Mouse (Mus musculus): Measurements from ENCODE around the gene Ltb. TPM values are rescaled to one million over a fixed set of nuclear protein-coding genes. Genes with fewer than 3 reads are reported as not detected.
A peak's percentile ranks its signal among the peaks of the same experiment; 100 is the strongest.

Gene Ltb
- polyA plus RNA-seq, 1 experiment from 2014 or later = 0.29 TPM

GRCm38 (mm10) chr17:35187959-35188610 lies 6.2 kb upstream of the Ltb start, which contains the start of gene Lst1:
Gene Lst1 (minus strand): TSS chr17:35188439.
- H3K9ac ChIP-seq = no peak within 1 kb of the TSS
- H3K9me3 ChIP-seq (ENCODE audit: control insufficient read depth, low read length) = no peaks in the 10 kb centered on the region
- no peaks in the 10 kb centered on the region for H3K36me3 ChIP-seq (replicated peaks; ENCODE audit: control insufficient read depth, insufficient read depth)
- DNase-seq (ENCODE audit: low spot score) (no peak), ATAC-seq (ENCODE audit: low FRiP score) (no peak)
- H3K4me3 ChIP-seq (replicated peaks; ENCODE audit: low read length) = no peak within 1 kb of the TSS
- H3K27me3 ChIP-seq (ENCODE audit: control insufficient read depth, insufficient read depth, low read length) = no peaks in the 10 kb centered on the region
- H3K27ac ChIP-seq = no peak within 1 kb of the TSS
- H3K4me2 ChIP-seq (replicated peaks) = no peak within 1 kb of the TSS
- WGBS = 76% methylated on average over 7 of the region's 7 CpGs
- H3K4me1 ChIP-seq (replicated peaks; ENCODE audit: control insufficient read depth, insufficient read depth, low read length) = peaks cover 11% of the 10 kb centered on the region; the same call in 1 of the 2 replicates

- 61% methylated on average over 1 of the region's 1 CpGs for WGBS
- DNase-seq (ENCODE audit: low spot score) (no peak), ATAC-seq (ENCODE audit: low FRiP score) (no peak)
- Histone ChIP-seq H3K4me3 (replicated peaks; ENCODE audit: low read length) (no peak overlapping the region), H3K4me2 (replicated peaks) (no peak overlapping the region), H3K4me1 (replicated peaks; ENCODE audit: control insufficient read depth, insufficient read depth, low read length) (peaks cover 11% of the 10 kb centered on the region; the same call in 1 of the 2 replicates), H3K27ac (no peak overlapping the region), H3K9me3 (ENCODE audit: control insufficient read depth, low read length) (no peaks in the 10 kb centered on the region), H3K36me3 (replicated peaks; ENCODE audit: control insufficient read depth, insufficient read depth) (no peaks in the 10 kb centered on the region), H3K9ac (no peak overlapping the region), H3K27me3 (ENCODE audit: control insufficient read depth, insufficient read depth, low read length) (no peaks in the 10 kb centered on the region; the same call in 1 of the 2 replicates)
These were observed 5.1 kb upstream of the Ltb start for GRCm38 (mm10) chr17:35189186-35189585.

DNA sequence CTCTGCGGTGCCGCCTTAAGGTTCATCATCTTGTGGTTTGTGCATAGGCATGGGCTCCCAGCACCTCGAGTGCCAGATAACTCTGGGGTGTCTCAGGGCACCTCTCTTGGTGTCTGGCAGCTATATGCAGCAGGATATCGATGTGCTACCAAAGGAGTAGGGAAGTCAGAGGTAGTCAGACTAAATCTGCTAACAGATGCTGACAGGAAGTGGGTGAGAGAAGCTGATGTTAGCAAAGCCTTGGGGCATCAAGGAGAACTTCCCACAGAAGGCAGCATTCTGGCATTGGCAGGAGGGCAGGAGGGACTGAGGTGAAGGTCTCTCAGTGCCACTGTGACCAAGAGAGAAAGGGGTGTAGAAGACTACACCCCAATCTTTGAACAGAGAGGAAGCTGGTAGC lies 4.1 kb upstream of the Ltb start:
- H3K9ac ChIP-seq = no peak overlapping the region
- ATAC-seq (ENCODE audit: low FRiP score) = no peak
- peaks cover 11% of the 10 kb centered on the region; the same call in 1 of the 2 replicates for H3K4me1 ChIP-seq (replicated peaks; ENCODE audit: control insufficient read depth, insufficient read depth, low read length)
- no peaks in the 10 kb centered on the region for H3K9me3 ChIP-seq (ENCODE audit: control insufficient read depth, low read length)
- DNase-seq (ENCODE audit: low spot score) = no peak
- no peak overlapping the region for H3K27ac ChIP-seq
- H3K36me3 ChIP-seq (replicated peaks; ENCODE audit: control insufficient read depth, insufficient read depth) = no peaks in the 10 kb centered on the region
- no peak overlapping the region for H3K4me2 ChIP-seq (replicated peaks)
- H3K4me3 ChIP-seq (replicated peaks; ENCODE audit: low read length) = no peak overlapping the region
- WGBS = 80% methylated on average over 4 of the region's 4 CpGs
- H3K27me3 ChIP-seq (ENCODE audit: control insufficient read depth, insufficient read depth, low read length) = peaks cover 6% of the 10 kb centered on the region

DNA sequence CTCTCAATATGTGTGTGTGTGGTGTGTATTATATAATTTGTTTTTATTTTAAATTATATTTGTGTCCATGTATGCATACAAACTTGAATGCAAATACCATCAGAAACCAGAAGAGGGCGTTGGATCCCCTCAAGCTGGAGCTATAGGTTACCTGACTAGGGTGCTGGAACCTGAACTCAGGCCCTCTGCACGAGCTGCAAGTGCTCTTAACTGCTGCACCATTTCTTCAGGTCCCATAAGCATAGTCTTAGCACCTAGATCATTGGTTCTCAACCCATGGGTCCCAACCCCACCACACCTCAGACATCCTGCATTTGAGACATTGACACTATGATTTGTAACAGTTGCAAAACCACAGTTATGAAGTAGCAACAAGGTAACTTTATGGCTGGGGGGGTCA lies 2.5 kb upstream of the Ltb start:
- Histone ChIP-seq H3K27ac (no peak overlapping the region), H3K36me3 (replicated peaks; ENCODE audit: control insufficient read depth, insufficient read depth) (no peaks in the 10 kb centered on the region), H3K9me3 (ENCODE audit: control insufficient read depth, low read length) (no peaks in the 10 kb centered on the region), H3K4me2 (replicated peaks) (no peak overlapping the region), H3K4me1 (replicated peaks; ENCODE audit: control insufficient read depth, insufficient read depth, low read length) (peaks cover 10% of the 10 kb centered on the region; the same call in 1 of the 2 replicates), H3K27me3 (ENCODE audit: control insufficient read depth, insufficient read depth, low read length) (peaks cover 22% of the 10 kb centered on the region), H3K4me3 (replicated peaks; ENCODE audit: low read length) (no peak overlapping the region), H3K9ac (no peak overlapping the region)
- no peak for ATAC-seq (ENCODE audit: low FRiP score)
- WGBS = 61% methylated on average over 2 of the region's 2 CpGs
- no peak for DNase-seq (ENCODE audit: low spot score)

DNA sequence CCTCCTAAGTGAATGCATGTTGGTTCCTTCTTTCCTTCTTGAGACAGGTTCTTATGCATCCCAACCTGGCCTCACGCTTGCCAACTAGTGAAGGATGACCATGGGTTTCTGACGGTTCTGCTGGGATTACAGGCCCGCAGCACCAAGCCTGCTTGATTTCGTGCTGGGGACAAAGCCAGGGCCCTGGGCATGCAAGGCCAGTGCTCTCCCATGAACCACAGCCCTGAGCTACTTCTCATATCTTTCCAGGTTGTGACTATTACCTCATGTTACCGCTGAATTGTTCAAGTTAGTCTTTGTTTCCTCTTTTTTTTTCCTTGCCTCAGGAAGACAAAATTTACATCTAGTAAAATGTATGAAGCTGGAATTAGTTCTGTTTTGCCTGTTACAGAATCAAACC lies 1.3 kb upstream of the Ltb start:
- ATAC-seq (ENCODE audit: low FRiP score) = no peak
- 87% methylated on average over 5 of the region's 5 CpGs for WGBS
- H3K4me2 ChIP-seq (replicated peaks) = no peak overlapping the region
- peaks cover 9% of the 10 kb centered on the region; the same call in 1 of the 2 replicates for H3K4me1 ChIP-seq (replicated peaks; ENCODE audit: control insufficient read depth, insufficient read depth, low read length)
- no peak for DNase-seq (ENCODE audit: low spot score)
- peaks cover 27% of the 10 kb centered on the region for H3K27me3 ChIP-seq (ENCODE audit: control insufficient read depth, insufficient read depth, low read length)
- no peaks in the 10 kb centered on the region for H3K36me3 ChIP-seq (replicated peaks; ENCODE audit: control insufficient read depth, insufficient read depth)
- H3K27ac ChIP-seq = no peak overlapping the region
- H3K4me3 ChIP-seq (replicated peaks; ENCODE audit: low read length) = no peak overlapping the region
- no peaks in the 10 kb centered on the region for H3K9me3 ChIP-seq (ENCODE audit: control insufficient read depth, low read length)
- H3K9ac ChIP-seq = no peak overlapping the region

- 45% methylated on average over 19 of the region's 19 CpGs for WGBS
- DNase-seq (ENCODE audit: low spot score) = no peak
- Histone ChIP-seq H3K27ac (no peak overlapping the region), H3K36me3 (replicated peaks; ENCODE audit: control insufficient read depth, insufficient read depth) (no peaks in the 10 kb centered on the region), H3K9me3 (ENCODE audit: control insufficient read depth, low read length) (no peaks in the 10 kb centered on the region), H3K4me2 (replicated peaks) (peak overlapping the region; percentile 63), H3K4me1 (replicated peaks; ENCODE audit: control insufficient read depth, insufficient read depth, low read length) (peaks cover 9% of the 10 kb centered on the region; the same call in 1 of the 2 replicates), H3K9ac (peak overlapping the region; percentile 36; the same call in 1 of the 2 replicates), H3K27me3 (ENCODE audit: control insufficient read depth, insufficient read depth, low read length) (peaks cover 27% of the 10 kb centered on the region), H3K4me3 (replicated peaks; ENCODE audit: low read length) (peak overlapping the region; percentile 33; the same call in 1 of the 2 replicates)
- peak; percentile 48; the same call in 1 of the 2 replicates for ATAC-seq (ENCODE audit: low FRiP score)
These were observed 798 bp downstream of the Ltb start for GRCm38 (mm10) chr17:35194844-35195630.

DNA sequence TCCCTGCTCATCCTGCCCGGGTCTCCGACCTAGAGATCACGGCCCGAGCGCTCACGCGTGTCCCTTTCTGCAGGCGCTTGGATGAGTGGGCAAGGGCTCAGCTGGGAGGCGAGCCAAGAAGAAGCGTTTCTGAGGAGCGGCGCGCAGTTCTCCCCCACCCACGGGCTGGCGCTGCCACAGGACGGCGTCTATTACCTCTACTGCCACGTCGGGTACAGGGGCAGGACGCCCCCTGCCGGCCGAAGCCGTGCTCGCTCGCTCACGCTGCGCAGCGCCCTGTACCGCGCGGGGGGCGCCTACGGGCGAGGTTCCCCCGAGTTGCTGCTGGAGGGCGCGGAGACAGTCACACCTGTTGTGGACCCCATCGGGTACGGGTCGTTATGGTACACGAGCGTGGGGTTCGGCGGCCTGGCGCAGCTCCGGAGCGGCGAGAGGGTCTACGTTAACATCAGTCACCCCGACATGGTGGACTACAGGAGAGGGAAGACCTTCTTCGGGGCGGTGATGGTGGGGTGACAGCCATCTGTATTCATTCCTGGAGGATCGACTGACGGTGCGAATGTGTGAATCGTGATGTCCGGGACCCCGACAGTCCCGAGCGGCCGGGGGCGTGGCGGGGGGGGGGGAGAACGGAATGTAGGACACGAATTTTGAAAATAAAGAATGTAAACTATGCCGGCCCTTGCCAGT lies 1.5 kb downstream of the Ltb start:
- ATAC-seq (ENCODE audit: low FRiP score) = peak; percentile 68; the same call in 1 of the 2 replicates
- peaks cover 27% of the 10 kb centered on the region for H3K27me3 ChIP-seq (ENCODE audit: control insufficient read depth, insufficient read depth, low read length)
- DNase-seq (ENCODE audit: low spot score) = peak; percentile 72
- peaks cover 9% of the 10 kb centered on the region; the same call in 1 of the 2 replicates for H3K4me1 ChIP-seq (replicated peaks; ENCODE audit: control insufficient read depth, insufficient read depth, low read length)
- peak overlapping the region; percentile 33 for H3K4me3 ChIP-seq (replicated peaks; ENCODE audit: low read length)
- H3K9ac ChIP-seq = peak overlapping the region; percentile 36; the same call in 1 of the 2 replicates
- H3K36me3 ChIP-seq (replicated peaks; ENCODE audit: control insufficient read depth, insufficient read depth) = no peaks in the 10 kb centered on the region
- H3K4me2 ChIP-seq (replicated peaks) = peak overlapping the region; percentile 63
- no peaks in the 10 kb centered on the region for H3K9me3 ChIP-seq (ENCODE audit: control insufficient read depth, low read length)
- H3K27ac ChIP-seq = no peak overlapping the region
- 3% methylated on average over 66 of the region's 66 CpGs for whole genome bisulfite sequencing

DNA sequence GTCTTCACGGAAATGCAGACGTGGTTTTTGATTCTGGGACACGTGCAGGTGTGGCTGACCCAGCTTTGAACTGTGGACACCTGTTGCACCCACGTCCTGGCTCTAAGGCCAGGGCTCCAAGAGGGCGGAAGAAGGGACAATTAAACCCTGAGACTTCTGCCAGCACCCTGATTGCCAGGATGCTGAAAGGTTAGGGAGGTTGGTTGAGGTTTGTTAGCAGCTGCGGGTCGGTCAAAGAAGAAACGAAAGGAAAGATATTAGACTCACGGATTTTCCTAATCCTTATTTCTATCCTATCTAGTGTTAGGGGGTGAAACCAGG lies 2.0 kb downstream of the Ltb start:
- Histone ChIP-seq H3K36me3 (replicated peaks; ENCODE audit: control insufficient read depth, insufficient read depth) (no peaks in the 10 kb centered on the region), H3K9ac (0 out of 2 replicates have a peak overlapping the region, but pooled peaks have one; percentile 36), H3K27me3 (ENCODE audit: control insufficient read depth, insufficient read depth, low read length) (peaks cover 27% of the 10 kb centered on the region), H3K4me2 (replicated peaks) (peak overlapping the region; percentile 63), H3K27ac (no peak overlapping the region), H3K4me3 (replicated peaks; ENCODE audit: low read length) (peak overlapping the region; percentile 33), H3K4me1 (replicated peaks; ENCODE audit: control insufficient read depth, insufficient read depth, low read length) (peaks cover 9% of the 10 kb centered on the region; the same call in 1 of the 2 replicates), H3K9me3 (ENCODE audit: control insufficient read depth, low read length) (no peaks in the 10 kb centered on the region)
- 36% methylated on average over 9 of the region's 9 CpGs for WGBS
- ATAC-seq (ENCODE audit: low FRiP score) = no peak
- DNase-seq (ENCODE audit: low spot score) = no peak

DNA sequence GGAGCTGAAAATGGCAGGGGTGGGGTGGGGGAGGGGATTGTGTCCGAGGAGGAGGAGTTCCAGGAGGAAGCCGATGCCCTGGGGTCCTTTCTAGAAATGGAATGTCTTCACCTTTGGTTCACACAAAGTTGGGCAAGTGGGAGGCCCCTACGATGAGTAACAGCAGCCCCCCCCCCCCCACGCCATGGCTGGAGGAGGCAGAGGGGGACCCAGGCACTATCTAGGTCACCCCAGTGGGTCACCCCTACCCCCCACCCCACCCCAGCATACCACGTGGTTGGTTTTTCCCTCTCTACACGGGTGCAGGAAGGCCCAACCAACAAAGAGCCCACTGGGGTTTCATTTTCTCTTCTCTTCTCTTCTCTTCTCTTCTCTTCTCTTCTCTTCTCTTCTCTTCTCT lies 2.9 kb downstream of the Ltb start:
- H3K4me1 ChIP-seq (replicated peaks; ENCODE audit: control insufficient read depth, insufficient read depth, low read length) = peaks cover 9% of the 10 kb centered on the region; the same call in 1 of the 2 replicates
- peaks cover 27% of the 10 kb centered on the region for H3K27me3 ChIP-seq (ENCODE audit: control insufficient read depth, insufficient read depth, low read length)
- H3K4me2 ChIP-seq (replicated peaks) = no peak overlapping the region
- DNase-seq (ENCODE audit: low spot score) (no peak), ATAC-seq (ENCODE audit: low FRiP score) (no peak)
- H3K36me3 ChIP-seq (replicated peaks; ENCODE audit: control insufficient read depth, insufficient read depth) = no peaks in the 10 kb centered on the region
- H3K27ac ChIP-seq = no peak overlapping the region
- 40% methylated on average over 4 of the region's 6 CpGs for WGBS
- H3K9ac ChIP-seq = no peak overlapping the region
- no peaks in the 10 kb centered on the region for H3K9me3 ChIP-seq (ENCODE audit: control insufficient read depth, low read length)
- no peak overlapping the region for H3K4me3 ChIP-seq (replicated peaks; ENCODE audit: low read length)

Measured in hindbrain, embryonic 14.5 days (tissue).